Mouse (Mus musculus) embryonic facial prominence, embryonic 13.5 days (tissue): Measurements from ENCODE around the gene Msi2. TPM values are rescaled to one million over a fixed set of nuclear protein-coding genes. Genes with fewer than 3 reads are reported as not detected.

Source experiments
- ATAC-seq: fragments of 200-750 bp; cut with Nextera tagmentation; 2 replicates; pipeline ENCODE4 v1.8.0; 2017; ENCODE audit warnings: low read depth; ENCODE audit not compliant: insufficient number of reproducible peaks, insufficient read depth, low FRiP score, low TSS enrichment
- H3K27ac ChIP-seq: fragments of 300-500 bp; sonication (generic); 2 replicates; pipeline ENCODE4 v1.5.1; 2015; ENCODE audit warnings: moderate library complexity, mild to moderate bottlenecking, inconsistent platforms
- H3K27me3 ChIP-seq: fragments of 300-500 bp; sonication (generic); 2 replicates; pipeline ENCODE4 v1.6.1; 2015; ENCODE audit warnings: mild to moderate bottlenecking, inconsistent platforms
- H3K36me3 ChIP-seq: fragments of 300-500 bp; sonication (generic); 2 replicates; pipeline ENCODE4 v1.6.1; 2015; ENCODE audit warnings: mild to moderate bottlenecking, inconsistent platforms
- H3K4me1 ChIP-seq: fragments of 300-500 bp; sonication (generic); 2 replicates; pipeline ENCODE4 v1.6.1; 2015; ENCODE audit warnings: inconsistent platforms
- H3K4me2 ChIP-seq: fragments of 300-500 bp; sonication (generic); 2 replicates; pipeline ENCODE4 v1.6.1; 2015; ENCODE audit warnings: moderate library complexity, mild to moderate bottlenecking, inconsistent platforms
- H3K4me3 ChIP-seq: fragments of 300-500 bp; sonication (generic); 2 replicates; pipeline ENCODE4 v1.5.1; 2015; ENCODE audit warnings: mild to moderate bottlenecking, inconsistent platforms
- H3K9ac ChIP-seq: fragments of 300-500 bp; sonication (generic); 2 replicates; pipeline ENCODE4 v1.6.1; 2015; ENCODE audit warnings: mild to moderate bottlenecking, inconsistent platforms
- H3K9me3 ChIP-seq: fragments of 300-500 bp; sonication (generic); 2 replicates; pipeline ENCODE4 v1.6.1; 2016; ENCODE audit warnings: inconsistent platforms
- WGBS: fragments of 180-500 bp; shearing (Covaris S2); methylation state at CpG from one replicate; pipeline ENCODE4 v1.1.7; 2015; ENCODE audit warnings: mixed read lengths; 5-methylcytosine and 5-hydroxymethylcytosine counted together
- polyA plus RNA-seq: library from polyadenylated mRNA; unstranded; fragments of >200 nt; fragmentation: Nextera tagmentation; extraction: Ambion mirVana; gene quantifications from 2 replicates; pipeline ENCODE4 v1.2.1, GENCODE M21; 2015

Msi2 gene
- 18.7 and 19.0 TPM in 2 replicates for polyA plus RNA-seq

- Histone ChIP-seq H3K36me3 (no peaks in the 10 kb centered on the region), H3K27ac (peak within 1 kb of the TSS; percentile 92), H3K4me2 (peak within 1 kb of the TSS; percentile 92), H3K27me3 (no peaks in the 10 kb centered on the region), H3K4me3 (peak within 1 kb of the TSS; percentile 91), H3K9me3 (no peaks in the 10 kb centered on the region), H3K4me1 (peaks cover 43% of the 10 kb centered on the region), H3K9ac (peak within 1 kb of the TSS; percentile 98)
- WGBS, result under 1% methylated on average over 35 of the region's 84 CpGs
- peak; percentile 71 for ATAC-seq
Measured at GRCm38 (mm10) chr11:88718050-88718765, at the start of gene Msi2. TSS of gene Msi2 (minus strand) at chr11:88718513.

- H3K4me2 ChIP-seq, result peak overlapping the region; percentile 1; the same call in 1 of the 2 replicates
- H3K4me1 ChIP-seq, result peaks cover 18% of the 10 kb centered on the region
- H3K9me3 ChIP-seq, result no peaks in the 10 kb centered on the region
- no peaks in the 10 kb centered on the region for H3K36me3 ChIP-seq
- WGBS, result 33% methylated on average over 7 of the region's 7 CpGs
- H3K9ac ChIP-seq, result no peak overlapping the region
- ATAC-seq, result no peak
- H3K27ac ChIP-seq, result peak overlapping the region; percentile 57
- no peaks in the 10 kb centered on the region for H3K27me3 ChIP-seq
- H3K4me3 ChIP-seq, result no peak overlapping the region
Measured at GRCm38 (mm10) chr11:88765635-88766034, 47.3 kb upstream of the Msi2 start.

- no peaks in the 10 kb centered on the region for H3K27me3 ChIP-seq
- H3K4me2 ChIP-seq, result no peak overlapping the region
- H3K9me3 ChIP-seq, result no peaks in the 10 kb centered on the region
- no peak overlapping the region for H3K9ac ChIP-seq
- no peak for ATAC-seq
- peaks cover 18% of the 10 kb centered on the region for H3K4me1 ChIP-seq
- no peak overlapping the region; the same call in 1 of the 2 replicates for H3K27ac ChIP-seq
- H3K4me3 ChIP-seq, result no peak overlapping the region
- WGBS, result 93% methylated on average over 13 of the region's 13 CpGs
- no peaks in the 10 kb centered on the region for H3K36me3 ChIP-seq
Measured at GRCm38 (mm10) chr11:88763371-88763770, 45.1 kb upstream of the Msi2 start.

GRCm38 (mm10) chr11:88759501-88759900 lies 41.2 kb upstream of the Msi2 start:
- no peaks in the 10 kb centered on the region for H3K27me3 ChIP-seq
- no peak overlapping the region for H3K27ac ChIP-seq
- ATAC-seq, result no peak

GRCm38 (mm10) chr11:88758402-88758801 lies 40.1 kb upstream of the Msi2 start:
- H3K27me3 ChIP-seq, result no peaks in the 10 kb centered on the region
- WGBS, result 20% methylated on average over 6 of the region's 6 CpGs
- no peak overlapping the region for H3K9ac ChIP-seq
- no peak overlapping the region for H3K4me3 ChIP-seq
- no peak overlapping the region for H3K4me2 ChIP-seq
- no peak overlapping the region for H3K27ac ChIP-seq
- peaks cover 12% of the 10 kb centered on the region for H3K4me1 ChIP-seq
- H3K9me3 ChIP-seq, result no peaks in the 10 kb centered on the region
- no peak for ATAC-seq
- no peaks in the 10 kb centered on the region for H3K36me3 ChIP-seq

More at GRCm38 (mm10) chr11:88759501-88759900, 41.2 kb upstream of the Msi2 start:
- Histone ChIP-seq H3K4me3 (no peak overlapping the region), H3K9me3 (no peaks in the 10 kb centered on the region), H3K4me1 (peaks cover 12% of the 10 kb centered on the region), H3K9ac (no peak overlapping the region), H3K4me2 (no peak overlapping the region), H3K36me3 (no peaks in the 10 kb centered on the region)
- WGBS, result 81% methylated on average over 8 of the region's 8 CpGs

GRCm38 (mm10) chr11:88745306-88745705 lies 27.0 kb upstream of the Msi2 start:
- 79% methylated on average over 12 of the region's 12 CpGs for WGBS
- H3K9me3 ChIP-seq, result no peaks in the 10 kb centered on the region
- H3K9ac ChIP-seq, result no peak overlapping the region
- H3K27ac ChIP-seq, result no peak overlapping the region
- no peak for ATAC-seq
- H3K4me3 ChIP-seq, result no peak overlapping the region
- no peaks in the 10 kb centered on the region for H3K36me3 ChIP-seq
- H3K27me3 ChIP-seq, result no peaks in the 10 kb centered on the region
- no peaks in the 10 kb centered on the region for H3K4me1 ChIP-seq
- no peak overlapping the region for H3K4me2 ChIP-seq

DNA sequence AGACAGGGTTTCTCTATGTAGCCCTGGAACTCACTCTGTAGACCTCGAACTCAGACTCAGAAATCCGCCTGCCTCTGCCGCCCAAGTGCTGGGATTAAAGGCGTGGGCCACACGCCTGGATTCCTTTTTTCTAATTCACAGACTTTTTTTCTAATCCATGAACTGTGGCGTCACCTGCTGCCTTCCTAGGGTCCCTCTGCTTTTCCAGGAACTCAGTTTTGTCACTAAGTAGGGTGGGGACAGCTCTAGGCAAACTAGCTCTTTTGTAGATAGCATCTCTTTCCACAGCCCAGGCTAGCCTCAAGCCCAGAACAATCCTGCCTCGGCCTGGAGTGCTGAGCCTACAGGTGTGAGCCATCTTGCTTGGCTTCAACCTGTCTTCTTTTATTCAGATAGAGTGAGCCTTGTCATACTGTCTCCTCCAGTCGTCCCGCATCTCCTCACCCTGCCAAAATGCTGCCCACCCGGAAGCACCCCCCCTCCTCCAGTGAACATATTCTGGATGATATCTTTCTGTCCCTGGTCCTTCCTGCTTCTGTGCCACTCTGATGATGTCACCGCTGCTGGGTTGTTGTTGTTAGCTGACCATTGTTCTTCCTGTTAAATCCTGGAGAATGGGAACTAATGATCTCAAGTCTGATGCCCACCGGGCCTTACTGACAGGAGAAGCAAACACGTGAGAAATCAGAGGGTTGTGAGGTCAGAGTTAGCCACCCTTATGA lies 21.4 kb upstream of the Msi2 start:
- Histone ChIP-seq H3K4me2 (no peak overlapping the region), H3K4me1 (no peaks in the 10 kb centered on the region), H3K27me3 (no peaks in the 10 kb centered on the region), H3K27ac (no peak overlapping the region), H3K9me3 (no peaks in the 10 kb centered on the region), H3K4me3 (no peak overlapping the region), H3K36me3 (no peaks in the 10 kb centered on the region), H3K9ac (no peak overlapping the region)
- no peak for ATAC-seq
- 91% methylated on average over 13 of the region's 13 CpGs for WGBS

DNA sequence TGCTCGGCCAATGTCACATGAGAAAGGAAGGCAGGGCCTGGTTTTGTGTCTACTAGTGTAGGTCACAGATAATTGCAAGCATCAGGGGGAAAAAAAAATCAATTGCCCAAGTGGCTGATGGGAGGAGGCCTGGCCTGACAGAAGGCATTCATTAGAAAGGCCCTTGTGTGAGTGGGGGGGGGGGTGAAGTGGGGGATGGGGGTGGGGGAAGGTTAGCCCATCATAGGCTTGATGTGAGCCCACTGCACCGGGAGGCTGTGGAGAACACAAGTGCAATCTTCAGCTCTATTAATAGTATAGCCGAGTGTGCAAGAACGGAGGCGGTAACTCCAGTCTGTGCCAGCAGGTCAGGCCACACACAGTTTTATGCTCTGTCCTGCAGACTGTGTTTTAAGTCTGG lies 11.1 kb upstream of the Msi2 start:
- Histone ChIP-seq H3K27ac (no peak overlapping the region), H3K36me3 (no peaks in the 10 kb centered on the region), H3K4me3 (no peak overlapping the region), H3K9me3 (no peaks in the 10 kb centered on the region), H3K27me3 (no peaks in the 10 kb centered on the region), H3K9ac (no peak overlapping the region), H3K4me2 (no peak overlapping the region), H3K4me1 (peaks cover 28% of the 10 kb centered on the region)
- no peak for ATAC-seq
- WGBS, result 33% methylated on average over 5 of the region's 5 CpGs

DNA sequence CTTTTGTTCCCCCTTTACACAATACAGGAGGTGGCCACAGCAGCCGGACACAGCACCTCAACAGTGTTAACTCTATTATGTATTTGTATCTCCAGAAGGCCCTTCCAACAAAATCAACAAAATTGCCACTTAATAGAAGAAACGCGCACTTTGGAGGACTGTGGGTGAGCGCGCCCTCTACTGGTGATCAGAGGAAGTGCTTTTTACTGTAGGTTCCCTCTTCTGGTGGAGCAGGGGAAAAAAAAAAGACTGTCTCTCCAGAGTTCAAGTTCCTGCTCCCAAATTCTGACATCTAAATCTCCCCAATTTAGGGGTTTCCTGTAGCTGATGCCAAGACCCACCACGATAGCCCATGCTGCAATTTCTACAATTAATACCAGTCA lies 10.2 kb upstream of the Msi2 start:
- Histone ChIP-seq H3K36me3 (no peaks in the 10 kb centered on the region), H3K4me1 (peaks cover 28% of the 10 kb centered on the region), H3K9me3 (no peaks in the 10 kb centered on the region), H3K27ac (no peak overlapping the region), H3K4me3 (no peak overlapping the region), H3K9ac (no peak overlapping the region), H3K4me2 (peak overlapping the region; percentile 42; the same call in 1 of the 2 replicates), H3K27me3 (no peaks in the 10 kb centered on the region)
- ATAC-seq, result no peak
- 3% methylated on average over 6 of the region's 6 CpGs for WGBS

DNA sequence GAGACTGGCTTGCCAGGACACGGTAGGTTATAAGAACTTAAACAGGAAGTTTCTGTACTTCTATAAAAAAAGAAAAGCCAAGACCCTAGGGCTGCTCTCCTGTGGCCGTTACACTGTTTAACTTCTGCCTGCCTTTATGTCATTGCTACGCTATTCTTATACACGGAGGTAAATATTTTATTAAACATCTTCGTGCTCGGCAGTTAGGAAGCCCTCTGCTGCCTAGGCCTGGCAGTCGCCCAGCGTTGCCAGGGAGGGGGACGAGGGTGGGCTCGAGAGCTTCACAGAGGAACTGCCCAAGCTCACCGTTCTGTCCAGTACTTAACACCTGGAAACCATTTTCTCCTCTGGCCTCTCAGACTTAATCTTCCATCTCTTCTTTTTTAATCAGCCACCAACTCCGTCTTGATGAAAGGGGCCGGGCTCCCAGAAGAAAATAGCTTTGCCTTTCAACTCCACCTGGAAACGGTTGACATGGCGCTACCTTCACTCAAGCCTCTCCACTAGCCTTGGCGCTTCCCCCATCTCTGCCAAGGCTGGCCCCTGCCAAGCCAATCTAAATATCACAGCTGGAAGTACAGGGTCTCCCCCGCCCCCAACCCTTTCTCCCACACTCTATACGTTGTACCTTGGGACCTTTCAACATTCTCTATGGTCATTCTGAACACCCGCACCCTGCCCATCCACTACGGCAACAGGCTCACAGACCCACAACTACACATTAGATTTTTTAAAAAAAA lies 9.6 kb upstream of the Msi2 start:
- no peaks in the 10 kb centered on the region for H3K9me3 ChIP-seq
- H3K9ac ChIP-seq, result 0 out of 2 replicates have a peak overlapping the region, but pooled peaks have one; percentile 11
- 30% methylated on average over 20 of the region's 20 CpGs for WGBS
- no peak overlapping the region for H3K4me3 ChIP-seq
- H3K27ac ChIP-seq, result 0 out of 2 replicates have a peak overlapping the region, but pooled peaks have one; percentile 28
- ATAC-seq, result no peak
- H3K36me3 ChIP-seq, result no peaks in the 10 kb centered on the region
- peak overlapping the region; percentile 42 for H3K4me2 ChIP-seq
- peaks cover 28% of the 10 kb centered on the region for H3K4me1 ChIP-seq
- no peaks in the 10 kb centered on the region for H3K27me3 ChIP-seq

- no peak for ATAC-seq
- Histone ChIP-seq H3K9me3 (no peaks in the 10 kb centered on the region), H3K36me3 (no peaks in the 10 kb centered on the region), H3K4me1 (peaks cover 24% of the 10 kb centered on the region), H3K4me3 (no peak overlapping the region), H3K9ac (no peak overlapping the region), H3K4me2 (no peak overlapping the region), H3K27ac (no peak overlapping the region), H3K27me3 (no peaks in the 10 kb centered on the region)
- WGBS, result 59% methylated on average over 10 of the region's 10 CpGs
Measured at GRCm38 (mm10) chr11:88721144-88721636, 2.9 kb upstream of the Msi2 start.
